Mouse (Mus musculus) frontal cortex, adult (tissue): Measurements from ENCODE around the gene Xlr4b.
"Not testable (repeated sequence)": the region's sequence is repeated elsewhere in the genome, so short reads cannot be mapped to it uniquely, and the experiment has no call there.

Source experiments
- ATAC-seq: cut with Nextera tagmentation; 2 replicates; pipeline ENCODE4 v1.9.2; 2017; ENCODE audit warnings: mild to moderate bottlenecking, moderate library complexity, mixed read lengths; ENCODE audit not compliant: low TSS enrichment

The Xlr4b gene

GRCm38 (mm10) chrX:73213819-73214564 lies at the start of gene Xlr4b:
Xlr4b (plus strand) TSS chrX:73214333.
- ATAC-seq: not testable (repeated sequence)

GRCm38 (mm10) chrX:73176889-73177288 lies 37.2 kb upstream of the Xlr4b start, which contains the start of gene Spin2d:
Spin2d (minus strand) TSS chrX:73176989.
- ATAC-seq: not testable (repeated sequence)

GRCm38 (mm10) chrX:73191934-73192333 lies 22.2 kb upstream of the Xlr4b start, which contains the start of gene Xlr3b:
Xlr3b (plus strand) TSS chrX:73192207.
- ATAC-seq: not testable (repeated sequence)

- no peak for ATAC-seq
Measured at GRCm38 (mm10) chrX:73225365-73225764, 11.2 kb downstream of the Xlr4b start.

- ATAC-seq: peak; percentile 95
Measured at GRCm38 (mm10) chrX:73227914-73228605, 13.9 kb downstream of the Xlr4b start, which contains the start of gene F8a. F8a (plus strand) TSS chrX:73228291.

GRCm38 (mm10) chrX:73228606-73229214 lies 14.6 kb downstream of the Xlr4b start:
- peak; percentile 53 for ATAC-seq

GRCm38 (mm10) chrX:73229288-73229687 lies 15.2 kb downstream of the Xlr4b start:
- ATAC-seq: no peak

- ATAC-seq: not testable (repeated sequence)
Measured at GRCm38 (mm10) chrX:73242821-73243325, 28.7 kb downstream of the Xlr4b start, which contains the start of gene Xlr4c. Xlr4c (minus strand) TSS chrX:73243130.

- peak; percentile 79 for ATAC-seq
Measured at GRCm38 (mm10) chrX:73262428-73262827, 48.3 kb downstream of the Xlr4b start.

- not testable (repeated sequence) for ATAC-seq
Measured at GRCm38 (mm10) chrX:73265270-73265669, 51.1 kb downstream of the Xlr4b start, which contains the start of gene Xlr3c. Xlr3c (minus strand) TSS chrX:73265390.
